Mouse (Mus musculus): ENCODE results near the gene Gm13277. TPM values are rescaled to one million over a fixed set of nuclear protein-coding genes. Genes with fewer than 3 reads are reported as not detected.
"Not testable (repeated sequence)": the region's sequence is repeated elsewhere in the genome, so short reads cannot be mapped to it uniquely, and the experiment has no call there.

Gene Gm13277
- not detected in 2 replicates for polyA plus RNA-seq (2012; rRNA removed)
- polyA plus RNA-seq (2014; fragmentation: Nextera tagmentation; extraction: Ambion mirVana): not detected in 2 replicates

- H3K9me3 ChIP-seq (ENCODE audit: control insufficient read depth, low read length); DNase-seq (ENCODE audit: low spot score); H3K4me1 ChIP-seq (ENCODE audit: control insufficient read depth, insufficient read depth, low read length); H3K27me3 ChIP-seq (ENCODE audit: control insufficient read depth, insufficient read depth, low read length); ATAC-seq (ENCODE audit: low FRiP score, low read depth); H3K4me2 ChIP-seq (replicated peaks; ENCODE audit: low read depth, low read length, severe bottlenecking); H3K36me3 ChIP-seq (ENCODE audit: control insufficient read depth, insufficient read depth, low read length); H3K4me3 ChIP-seq (replicated peaks; ENCODE audit: low read length); H3K9ac ChIP-seq (ENCODE audit: low read depth, low read length, severe bottlenecking); H3K27ac ChIP-seq (replicated peaks; ENCODE audit: low read depth, low read length): not testable (repeated sequence)
- WGBS: no CpG with 5 or more reads among the region's 28 CpGs
Observed at GRCm38 (mm10) chr4:88788402-88788801, at the start of gene Gm13277. TSS of gene Gm13277 (plus strand) at chr4:88788632.

GRCm38 (mm10) chr4:88739036-88739435 is 49.4 kb upstream of the Gm13277 start:
- Histone ChIP-seq H3K4me1 (ENCODE audit: control insufficient read depth, insufficient read depth, low read length) (no peaks in the 10 kb centered on the region), H3K27me3 (ENCODE audit: control insufficient read depth, insufficient read depth, low read length) (no peaks in the 10 kb centered on the region), H3K4me3 (replicated peaks; ENCODE audit: low read length) (no peak overlapping the region), H3K4me2 (replicated peaks; ENCODE audit: low read depth, low read length, severe bottlenecking) (no peak overlapping the region), H3K9ac (ENCODE audit: low read depth, low read length, severe bottlenecking) (no peak overlapping the region), H3K9me3 (ENCODE audit: control insufficient read depth, low read length) (no peaks in the 10 kb centered on the region), H3K36me3 (ENCODE audit: control insufficient read depth, insufficient read depth, low read length) (no peaks in the 10 kb centered on the region), H3K27ac (replicated peaks; ENCODE audit: low read depth, low read length) (no peak overlapping the region)
- no peak for TF ChIP-seq POLR2A (IDR thresholded peaks at IDR 0.05; ENCODE audit: borderline replicate concordance, extremely low read depth, insufficient read depth, insufficient read length)
- ATAC-seq (ENCODE audit: low FRiP score, low read depth) (no peak), DNase-seq (ENCODE audit: low spot score) (no peak)
- WGBS: 84% methylated on average over 6 of the region's 6 CpGs

- H3K27me3 ChIP-seq (ENCODE audit: control insufficient read depth, insufficient read depth, low read length): no peaks in the 10 kb centered on the region
- WGBS: 87% methylated on average over 4 of the region's 4 CpGs
- no peak for DNase-seq (ENCODE audit: low spot score)
- no peak overlapping the region for H3K27ac ChIP-seq (replicated peaks; ENCODE audit: low read depth, low read length)
- no peak for ATAC-seq (ENCODE audit: low FRiP score, low read depth)
- H3K36me3 ChIP-seq (ENCODE audit: control insufficient read depth, insufficient read depth, low read length): no peaks in the 10 kb centered on the region
- no peak overlapping the region for H3K4me2 ChIP-seq (replicated peaks; ENCODE audit: low read depth, low read length, severe bottlenecking)
- peaks cover 6% of the 10 kb centered on the region; the same call in 1 of the 2 replicates for H3K4me1 ChIP-seq (ENCODE audit: control insufficient read depth, insufficient read depth, low read length)
- no peak overlapping the region for H3K4me3 ChIP-seq (replicated peaks; ENCODE audit: low read length)
- no peak for TF ChIP-seq POLR2A (IDR thresholded peaks at IDR 0.05; ENCODE audit: borderline replicate concordance, extremely low read depth, insufficient read depth, insufficient read length)
- H3K9ac ChIP-seq (ENCODE audit: low read depth, low read length, severe bottlenecking): no peak overlapping the region
- H3K9me3 ChIP-seq (ENCODE audit: control insufficient read depth, low read length): no peaks in the 10 kb centered on the region
Observed at GRCm38 (mm10) chr4:88741426-88741825, 47.0 kb upstream of the Gm13277 start.

- no peak overlapping the region for H3K27ac ChIP-seq (replicated peaks; ENCODE audit: low read depth, low read length)
- no peaks in the 10 kb centered on the region for H3K36me3 ChIP-seq (ENCODE audit: control insufficient read depth, insufficient read depth, low read length)
- no peaks in the 10 kb centered on the region for H3K9me3 ChIP-seq (ENCODE audit: control insufficient read depth, low read length)
- H3K4me2 ChIP-seq (replicated peaks; ENCODE audit: low read depth, low read length, severe bottlenecking): no peak overlapping the region
- ATAC-seq (ENCODE audit: low FRiP score, low read depth) (no peak), DNase-seq (ENCODE audit: low spot score) (no peak)
- WGBS: 70% methylated on average over 7 of the region's 7 CpGs
- peaks cover 6% of the 10 kb centered on the region; the same call in 1 of the 2 replicates for H3K4me1 ChIP-seq (ENCODE audit: control insufficient read depth, insufficient read depth, low read length)
- H3K27me3 ChIP-seq (ENCODE audit: control insufficient read depth, insufficient read depth, low read length): no peaks in the 10 kb centered on the region
- no peak for TF ChIP-seq POLR2A (IDR thresholded peaks at IDR 0.05; ENCODE audit: borderline replicate concordance, extremely low read depth, insufficient read depth, insufficient read length)
- no peak overlapping the region for H3K9ac ChIP-seq (ENCODE audit: low read depth, low read length, severe bottlenecking)
- H3K4me3 ChIP-seq (replicated peaks; ENCODE audit: low read length): no peak overlapping the region
Observed at GRCm38 (mm10) chr4:88742771-88743371, 45.6 kb upstream of the Gm13277 start.

- no peak overlapping the region for H3K4me3 ChIP-seq (replicated peaks; ENCODE audit: low read length)
- H3K9me3 ChIP-seq (ENCODE audit: control insufficient read depth, low read length): no peaks in the 10 kb centered on the region
- H3K4me1 ChIP-seq (ENCODE audit: control insufficient read depth, insufficient read depth, low read length): peaks cover 6% of the 10 kb centered on the region; the same call in 1 of the 2 replicates
- no peak overlapping the region for H3K27ac ChIP-seq (replicated peaks; ENCODE audit: low read depth, low read length)
- DNase-seq (ENCODE audit: low spot score) (no peak), ATAC-seq (ENCODE audit: low FRiP score, low read depth) (no peak)
- no peak overlapping the region for H3K4me2 ChIP-seq (replicated peaks; ENCODE audit: low read depth, low read length, severe bottlenecking)
- TF ChIP-seq POLR2A (IDR thresholded peaks at IDR 0.05; ENCODE audit: borderline replicate concordance, extremely low read depth, insufficient read depth, insufficient read length): no peak
- no peaks in the 10 kb centered on the region for H3K27me3 ChIP-seq (ENCODE audit: control insufficient read depth, insufficient read depth, low read length)
- no peaks in the 10 kb centered on the region for H3K36me3 ChIP-seq (ENCODE audit: control insufficient read depth, insufficient read depth, low read length)
- 65% methylated on average over 3 of the region's 3 CpGs for WGBS
- H3K9ac ChIP-seq (ENCODE audit: low read depth, low read length, severe bottlenecking): no peak overlapping the region
Observed at GRCm38 (mm10) chr4:88744207-88744606, 44.2 kb upstream of the Gm13277 start.
